Mouse (Mus musculus) left cerebral cortex, postnatal 10 days (tissue): Measurements from ENCODE around the gene Atg4a-ps. TPM values are rescaled to one million over a fixed set of nuclear protein-coding genes. Genes with fewer than 3 reads are reported as not detected.

Experiments
- microRNA-seq: library from miRNA; unstranded; fragments of <30 nt; microRNA quantifications from one replicate; pipeline ENCODE4 v1.2.0, GENCODE M21; 2022
- total RNA-seq, 2 experiments: library from RNA; stranded (reverse); gene quantifications; 2 replicates each; pipeline ENCODE4 v1.2.3; 2021

Gene Atg4a-ps
- total RNA-seq, 2 experiments from 2014 or later = 2.3 TPM; not detected in 1

Small RNA genes lying within 50 kb of the gene (microRNA-seq; reads per million reads assigned to microRNA genes)
- gene Gm25325 = not detected

Other genes starting within 250 kb of the Atg4a-ps start
- 10 to 100 TPM; 19.0 to 20.3 TPM for gene Syt6, start 70.8 kb downstream of the Atg4a-ps start, total RNA-seq
- 10 to 100 TPM; 11.2 to 11.7 TPM for gene Olfml3, start 91.9 kb upstream of the Atg4a-ps start, total RNA-seq
- gene Gm10964, start 93.3 kb upstream of the Atg4a-ps start, total RNA-seq = not detected
- 10 to 100 TPM; 70.3 to 75.2 TPM for gene Hipk1, start 145.5 kb upstream of the Atg4a-ps start, total RNA-seq
- gene Dclre1b, start 163.4 kb upstream of the Atg4a-ps start, total RNA-seq = 1 to 10 TPM; 7.9 to 8.9 TPM
- gene Ap4b1, start 163.5 kb upstream of the Atg4a-ps start, total RNA-seq = 10 to 100 TPM; 13.6 to 15.7 TPM
- not detected for gene Gm43064, start 163.5 kb upstream of the Atg4a-ps start, total RNA-seq
- not detected for gene Bcl2l15, start 186.5 kb upstream of the Atg4a-ps start, total RNA-seq
- gene Ptpn22, start 213.7 kb upstream of the Atg4a-ps start, total RNA-seq = 1 to 10 TPM in 1 of 2 experiments, under 1 TPM in 1; 0.61 to 1.4 TPM